Mouse (Mus musculus) gastrocnemius, postnatal 10 days (tissue): ENCODE data around the gene Trim46. TPM values are rescaled to one million over a fixed set of nuclear protein-coding genes. Genes with fewer than 3 reads are reported as not detected.
A peak's percentile ranks its signal among the peaks of the same experiment; 100 is the strongest.

Experiments used
- DNase-seq: peaks from one replicate; pipeline ENCODE4 v3.0.0; 2021; ENCODE audit warnings: mixed read lengths
- microRNA-seq, 2 experiments: library from miRNA; unstranded; fragments of <30 nt; microRNA quantifications; one replicate each; pipeline ENCODE4 v1.2.0; 2021
- total RNA-seq, 2 experiments: library from RNA; stranded (reverse); gene quantifications; 2 replicates each; pipeline ENCODE4 v1.2.3; 2021

Gene Trim46
- total RNA-seq, 2 experiments from 2014 or later = 0.70 to 0.86 TPM

GRCm38 (mm10) chr3:89210162-89210561 is 35.9 kb downstream of the Trim46 start:
- no peak for DNase-seq

GRCm38 (mm10) chr3:89209731-89210130 is 36.4 kb downstream of the Trim46 start:
- DNase-seq = no peak

GRCm38 (mm10) chr3:89208736-89209135 is 37.4 kb downstream of the Trim46 start:
- no peak for DNase-seq

GRCm38 (mm10) chr3:89208075-89208657 is 37.9 kb downstream of the Trim46 start:
- DNase-seq = no peak

GRCm38 (mm10) chr3:89206695-89207094 is 39.4 kb downstream of the Trim46 start:
- DNase-seq = no peak

- no peak for DNase-seq
These were observed 40.0 kb downstream of the Trim46 start for GRCm38 (mm10) chr3:89206079-89206478.

GRCm38 (mm10) chr3:89203142-89203514 is 43.0 kb downstream of the Trim46 start:
- DNase-seq = no peak

GRCm38 (mm10) chr3:89202253-89203141 is 43.6 kb downstream of the Trim46 start, which contains the start of gene Gba:
Gene Gba (plus strand): TSS chr3:89202928.
- DNase-seq = peak; percentile 79

- no peak for DNase-seq
These were observed 46.3 kb downstream of the Trim46 start for GRCm38 (mm10) chr3:89199839-89200238.

GRCm38 (mm10) chr3:89195979-89196877 is 49.9 kb downstream of the Trim46 start:
- peak; percentile 94 for DNase-seq

- no peak for DNase-seq
These were observed 52.3 kb downstream of the Trim46 start for GRCm38 (mm10) chr3:89193853-89194252.

- DNase-seq = no peak
These were observed 52.8 kb downstream of the Trim46 start for GRCm38 (mm10) chr3:89193351-89193750.

GRCm38 (mm10) chr3:89190436-89190835 is 55.7 kb downstream of the Trim46 start:
- no peak for DNase-seq

- DNase-seq = no peak
These were observed 57.6 kb downstream of the Trim46 start for GRCm38 (mm10) chr3:89188478-89188875.

- no peak for DNase-seq
These were observed 58.2 kb downstream of the Trim46 start for GRCm38 (mm10) chr3:89187690-89188477.

GRCm38 (mm10) chr3:89187197-89187596 is 58.9 kb downstream of the Trim46 start:
- no peak for DNase-seq

Small RNAs within 50 kb of the gene (microRNA-seq; reads per million reads assigned to microRNA genes)
- 30.9 to 41.3 reads per million in 2 experiments for gene Mir92b

Other genes with a start within 250 kb of the Trim46 start
- 1 to 10 TPM; 9.7 to 9.9 TPM for gene Rusc1, start 153.0 kb downstream of the Trim46 start, total RNA-seq
- gene Gm43738, start 145.2 kb downstream of the Trim46 start, total RNA-seq = not detected
- 10 to 100 TPM; 33.7 to 35.5 TPM for gene Fdps, start 144.3 kb downstream of the Trim46 start, total RNA-seq
- under 1 TPM in 1 of 2 experiments, not detected in 1; 0.41 TPM for gene Pklr, start 110.2 kb downstream of the Trim46 start, total RNA-seq
- gene Hcn3, start 86.1 kb downstream of the Trim46 start, total RNA-seq = 1 to 10 TPM in 1 of 2 experiments, under 1 TPM in 1; 0.12 to 1.1 TPM
- gene Clk2, start 81.5 kb downstream of the Trim46 start, total RNA-seq = 10 to 100 TPM; 21.5 to 32.6 TPM
- 10 to 100 TPM; 36.7 to 40.0 TPM for gene Scamp3, start 68.8 kb downstream of the Trim46 start, total RNA-seq
- 10 to 100 TPM; 11.1 to 12.9 TPM for gene Fam189b, start 63.2 kb downstream of the Trim46 start, total RNA-seq
- 10 to 100 TPM; 20.6 to 24.5 TPM for gene Gba, start 43.4 kb downstream of the Trim46 start, total RNA-seq
- gene Thbs3, start 31.1 kb downstream of the Trim46 start, total RNA-seq = 10 to 100 TPM; 46.2 to 61.5 TPM
- gene Mtx1, start 19.2 kb downstream of the Trim46 start, total RNA-seq = 10 to 100 TPM; 55.2 to 57.3 TPM
- under 1 TPM; 0.16 to 0.63 TPM for gene Muc1, start 17.3 kb downstream of the Trim46 start, total RNA-seq
- gene Krtcap2, start 343 bp downstream of the Trim46 start, total RNA-seq = 10 to 100 TPM; 78.1 to 93.1 TPM
- 10 to 100 TPM; 47.4 to 54.9 TPM for gene Dpm3, start 13.0 kb upstream of the Trim46 start, total RNA-seq
- gene Slc50a1, start 24.3 kb upstream of the Trim46 start, total RNA-seq = 10 to 100 TPM; 19.0 to 28.7 TPM
- gene Efna1, start 34.8 kb upstream of the Trim46 start, total RNA-seq = 10 to 100 TPM; 21.1 to 26.3 TPM
- gene Efna3, start 76.7 kb upstream of the Trim46 start, total RNA-seq = not detected
- gene Efna4, start 91.7 kb upstream of the Trim46 start, total RNA-seq = 1 to 10 TPM in 1 of 2 experiments, under 1 TPM in 1; 0.82 to 1.9 TPM
- gene Adam15, start 103.7 kb upstream of the Trim46 start, total RNA-seq = 10 to 100 TPM; 32.6 to 48.1 TPM
- not detected for gene Dcst2, start 115.7 kb upstream of the Trim46 start, total RNA-seq
- gene Dcst1, start 118.9 kb upstream of the Trim46 start, total RNA-seq = under 1 TPM; 0.12 to 0.14 TPM
- gene Zbtb7b, start 148.5 kb upstream of the Trim46 start, total RNA-seq = 10 to 100 TPM; 19.1 to 21.8 TPM
- under 1 TPM; 0.59 to 0.73 TPM for gene Lenep, start 156.5 kb upstream of the Trim46 start, total RNA-seq
- 10 to 100 TPM; 25.8 to 29.5 TPM for gene Flad1, start 165.6 kb upstream of the Trim46 start, total RNA-seq
- gene Cks1b, start 172.1 kb upstream of the Trim46 start, total RNA-seq = 10 to 100 TPM; 19.7 to 22.3 TPM
- gene Shc1, start 172.1 kb upstream of the Trim46 start, total RNA-seq = 10 to 100 TPM; 50.0 to 57.8 TPM
- gene Pygo2, start 183.9 kb upstream of the Trim46 start, total RNA-seq = 10 to 100 TPM; 15.9 to 22.2 TPM
- 100 to 1,000 TPM; 155 to 167 TPM for gene Pbxip1, start 190.4 kb upstream of the Trim46 start, total RNA-seq
- 1 to 10 TPM; 9.8 to 9.9 TPM for gene Pmvk, start 208.2 kb upstream of the Trim46 start, total RNA-seq